Mouse (Mus musculus): ENCODE measurements at regions not wholly inside any gene's neighbourhood (a gene's known extent, or its start where the extent isn't known, plus 50 kb on each side); places are given as distances from the start of the nearest gene placed in this dataset.

GRCm38 (mm10) chr9:46702053-46702900, 296.3 kb upstream of the Gm4791 start:
- peak overlapping the region; percentile 70; the same call in 1 of the 2 replicates for H3K27ac ChIP-seq (ENCODE audit: low read depth, low read length)
- no peaks in the 10 kb centered on the region for H3K27me3 ChIP-seq (ENCODE audit: control insufficient read depth, insufficient read depth, low read length)
- H3K4me3 ChIP-seq (ENCODE audit: low read depth, low read length) = no peak overlapping the region
- H3K4me1 ChIP-seq (ENCODE audit: control insufficient read depth, insufficient read depth, low read length) = 0 out of 2 replicates have a peak, but pooled peaks cover 9% of the 10 kb centered on the region
- WGBS = 10% methylated on average over 16 of the region's 16 CpGs
- no peaks in the 10 kb centered on the region for H3K36me3 ChIP-seq (ENCODE audit: control insufficient read depth, insufficient read depth, low read length)
- no peak overlapping the region for H3K9ac ChIP-seq (replicated peaks; ENCODE audit: low read depth, low read length)
- H3K9me3 ChIP-seq (ENCODE audit: control insufficient read depth, low read length) = no peaks in the 10 kb centered on the region
- H3K4me2 ChIP-seq (ENCODE audit: low read depth, low read length) = peak overlapping the region; percentile 11; the same call in 1 of the 2 replicates
- no peak for ATAC-seq (ENCODE audit: low read depth)

DNA sequence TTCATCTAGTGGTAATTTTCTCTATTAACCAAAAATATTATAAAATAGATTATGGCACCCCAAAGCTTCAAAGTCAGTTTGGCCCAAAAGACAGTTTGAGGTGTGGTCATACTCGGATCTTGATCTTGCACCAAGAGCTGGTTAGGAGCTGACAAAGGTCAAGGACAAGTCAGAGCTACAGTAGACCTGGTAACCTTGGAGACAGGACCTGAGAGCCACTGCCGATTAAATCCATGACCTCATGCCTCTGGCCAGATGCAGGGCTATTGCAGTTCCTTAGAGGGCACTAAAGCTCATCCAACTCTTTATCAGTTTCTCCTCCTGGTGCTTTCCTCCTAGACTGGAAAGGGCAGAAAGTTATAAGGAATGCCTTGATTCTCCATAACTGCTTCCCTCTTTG, 302.4 kb upstream of the Gm4791 start:
- Histone ChIP-seq H3K4me3 (ENCODE audit: low read depth, low read length) (no peak overlapping the region), H3K4me1 (ENCODE audit: control insufficient read depth, insufficient read depth, low read length) (no peaks in the 10 kb centered on the region), H3K9me3 (ENCODE audit: control insufficient read depth, low read length) (no peaks in the 10 kb centered on the region), H3K9ac (replicated peaks; ENCODE audit: low read depth, low read length) (no peak overlapping the region), H3K4me2 (ENCODE audit: low read depth, low read length) (no peak overlapping the region), H3K36me3 (ENCODE audit: control insufficient read depth, insufficient read depth, low read length) (no peaks in the 10 kb centered on the region), H3K27me3 (ENCODE audit: control insufficient read depth, insufficient read depth, low read length) (no peaks in the 10 kb centered on the region), H3K27ac (ENCODE audit: low read depth, low read length) (no peak overlapping the region)
- ATAC-seq (ENCODE audit: low read depth) = no peak
- WGBS = 76% methylated on average over 2 of the region's 2 CpGs

DNA sequence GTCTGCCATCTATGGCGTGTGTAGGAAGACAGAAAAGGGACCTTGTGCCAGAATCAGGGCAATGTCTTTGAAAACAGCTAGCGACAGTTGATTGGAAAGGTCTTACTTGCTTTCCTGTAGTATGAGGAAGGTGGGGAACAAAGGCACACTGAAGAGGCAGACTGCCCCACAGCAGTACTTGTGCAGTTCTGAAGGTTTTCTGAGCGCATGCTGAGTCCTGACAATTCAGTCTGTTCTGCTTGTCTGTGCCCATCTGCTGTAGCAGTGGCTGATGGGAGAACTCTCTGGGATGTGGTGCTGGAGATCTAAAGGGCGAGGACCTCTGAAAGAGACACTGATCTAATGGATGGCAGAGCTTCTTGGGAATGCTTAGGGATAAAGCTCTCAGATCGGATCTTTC, 309.2 kb upstream of the Gm4791 start:
- H3K4me3 ChIP-seq (ENCODE audit: low read depth, low read length) = no peak overlapping the region
- H3K9ac ChIP-seq (replicated peaks; ENCODE audit: low read depth, low read length) = no peak overlapping the region
- 80% methylated on average over 5 of the region's 5 CpGs for WGBS
- no peaks in the 10 kb centered on the region for H3K9me3 ChIP-seq (ENCODE audit: control insufficient read depth, low read length)
- no peaks in the 10 kb centered on the region for H3K4me1 ChIP-seq (ENCODE audit: control insufficient read depth, insufficient read depth, low read length)
- H3K36me3 ChIP-seq (ENCODE audit: control insufficient read depth, insufficient read depth, low read length) = no peaks in the 10 kb centered on the region
- H3K27me3 ChIP-seq (ENCODE audit: control insufficient read depth, insufficient read depth, low read length) = no peaks in the 10 kb centered on the region
- no peak overlapping the region for H3K27ac ChIP-seq (ENCODE audit: low read depth, low read length)
- H3K4me2 ChIP-seq (ENCODE audit: low read depth, low read length) = no peak overlapping the region
- ATAC-seq (ENCODE audit: low read depth) = no peak

- Histone ChIP-seq H3K9ac (replicated peaks; ENCODE audit: low read depth, low read length) (no peak overlapping the region), H3K9me3 (ENCODE audit: control insufficient read depth, low read length) (no peaks in the 10 kb centered on the region), H3K27me3 (ENCODE audit: control insufficient read depth, insufficient read depth, low read length) (no peaks in the 10 kb centered on the region), H3K4me3 (ENCODE audit: low read depth, low read length) (no peak overlapping the region), H3K36me3 (ENCODE audit: control insufficient read depth, insufficient read depth, low read length) (no peaks in the 10 kb centered on the region), H3K4me2 (ENCODE audit: low read depth, low read length) (no peak overlapping the region), H3K4me1 (ENCODE audit: control insufficient read depth, insufficient read depth, low read length) (no peaks in the 10 kb centered on the region), H3K27ac (ENCODE audit: low read depth, low read length) (no peak overlapping the region)
- 0 out of 2 replicates have a peak, but pooled peaks have one; percentile 34 for ATAC-seq (ENCODE audit: low read depth)
- whole genome bisulfite sequencing = 42% methylated on average over 15 of the region's 15 CpGs
These were observed 314.3 kb upstream of the Gm4791 start for GRCm38 (mm10) chr9:46684113-46684850.

DNA sequence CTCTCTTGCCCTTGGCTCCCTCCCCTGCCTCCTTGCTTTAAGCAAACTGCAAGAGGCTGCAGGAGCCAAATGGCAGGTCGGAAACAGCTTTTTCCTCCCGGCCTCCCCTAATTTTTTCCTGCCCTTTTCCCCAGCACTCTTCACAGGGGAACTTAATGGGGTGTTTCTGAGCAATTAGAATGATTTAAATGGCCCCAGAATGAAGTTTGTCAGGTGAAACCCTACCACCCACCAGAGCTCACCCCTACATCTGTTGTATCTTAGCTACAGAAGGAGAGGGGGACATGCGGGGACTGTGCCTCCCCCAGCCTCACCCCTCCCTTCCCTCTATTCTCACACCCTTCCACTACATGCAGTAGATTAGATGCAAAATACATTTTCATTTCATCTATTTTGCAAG, 326.5 kb upstream of the Gm4791 start:
- no peaks in the 10 kb centered on the region for H3K27me3 ChIP-seq (ENCODE audit: control insufficient read depth, insufficient read depth, low read length)
- H3K9me3 ChIP-seq (ENCODE audit: control insufficient read depth, low read length) = no peaks in the 10 kb centered on the region
- WGBS = 40% methylated on average over 3 of the region's 3 CpGs
- H3K9ac ChIP-seq (replicated peaks; ENCODE audit: low read depth, low read length) = no peak overlapping the region
- no peaks in the 10 kb centered on the region for H3K4me1 ChIP-seq (ENCODE audit: control insufficient read depth, insufficient read depth, low read length)
- H3K27ac ChIP-seq (ENCODE audit: low read depth, low read length) = no peak overlapping the region
- H3K4me3 ChIP-seq (ENCODE audit: low read depth, low read length) = no peak overlapping the region
- no peak for ATAC-seq (ENCODE audit: low read depth)
- H3K36me3 ChIP-seq (ENCODE audit: control insufficient read depth, insufficient read depth, low read length) = no peaks in the 10 kb centered on the region
- H3K4me2 ChIP-seq (ENCODE audit: low read depth, low read length) = no peak overlapping the region

GRCm38 (mm10) chr9:46654422-46654821, 334.6 kb upstream of the 4931429L15Rik start:
- Histone ChIP-seq H3K27me3 (ENCODE audit: control insufficient read depth, insufficient read depth, low read length) (no peaks in the 10 kb centered on the region), H3K4me2 (ENCODE audit: low read depth, low read length) (no peak overlapping the region), H3K4me3 (ENCODE audit: low read depth, low read length) (no peak overlapping the region), H3K9me3 (ENCODE audit: control insufficient read depth, low read length) (no peaks in the 10 kb centered on the region), H3K36me3 (ENCODE audit: control insufficient read depth, insufficient read depth, low read length) (no peaks in the 10 kb centered on the region), H3K9ac (replicated peaks; ENCODE audit: low read depth, low read length) (no peak overlapping the region), H3K4me1 (ENCODE audit: control insufficient read depth, insufficient read depth, low read length) (no peaks in the 10 kb centered on the region), H3K27ac (ENCODE audit: low read depth, low read length) (no peak overlapping the region)
- 86% methylated on average over 8 of the region's 8 CpGs for WGBS
- ATAC-seq (ENCODE audit: low read depth) = no peak

DNA sequence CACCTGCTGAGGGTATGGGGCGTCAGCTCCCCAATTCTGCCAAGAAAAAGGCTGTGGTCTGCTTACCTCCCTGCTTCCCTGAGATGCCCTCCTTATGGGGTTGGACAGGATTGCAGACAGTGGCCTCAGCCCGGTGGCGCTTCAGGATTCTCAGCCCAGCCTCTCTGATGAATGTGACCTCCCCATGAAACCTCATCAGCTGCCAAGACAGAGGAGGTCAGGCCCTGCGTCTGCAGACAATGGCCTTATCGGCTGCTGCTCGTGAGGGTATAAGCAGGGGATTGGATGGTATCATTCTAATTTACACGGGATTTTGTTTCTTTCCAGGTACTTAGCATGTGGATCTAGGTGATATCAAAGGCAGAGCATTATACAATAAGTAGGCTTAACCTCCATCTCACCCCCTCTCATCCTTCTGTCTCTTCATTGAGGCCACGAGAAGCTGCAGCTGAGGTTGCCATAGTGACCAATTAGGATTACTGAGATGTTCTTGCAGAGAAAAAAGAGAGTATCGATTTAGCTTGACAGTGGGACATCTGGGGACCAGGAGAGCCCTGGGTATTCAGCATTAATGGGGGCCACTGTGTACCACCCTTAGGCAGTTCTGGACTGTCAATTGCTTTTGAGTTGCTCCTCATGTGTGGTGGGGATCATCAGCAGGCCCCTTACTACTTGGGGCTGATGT, 327.6 kb upstream of the 4931429L15Rik start:
- Histone ChIP-seq H3K36me3 (ENCODE audit: control insufficient read depth, insufficient read depth, low read length) (no peaks in the 10 kb centered on the region), H3K9me3 (ENCODE audit: control insufficient read depth, low read length) (no peaks in the 10 kb centered on the region), H3K4me3 (ENCODE audit: low read depth, low read length) (no peak overlapping the region), H3K4me2 (ENCODE audit: low read depth, low read length) (no peak overlapping the region), H3K27ac (ENCODE audit: low read depth, low read length) (no peak overlapping the region), H3K4me1 (ENCODE audit: control insufficient read depth, insufficient read depth, low read length) (no peaks in the 10 kb centered on the region), H3K27me3 (ENCODE audit: control insufficient read depth, insufficient read depth, low read length) (no peaks in the 10 kb centered on the region), H3K9ac (replicated peaks; ENCODE audit: low read depth, low read length) (no peak overlapping the region)
- WGBS = 39% methylated on average over 9 of the region's 9 CpGs
- ATAC-seq (ENCODE audit: low read depth) = no peak

- no peak overlapping the region for H3K9ac ChIP-seq (replicated peaks; ENCODE audit: low read depth, low read length)
- no peak for ATAC-seq (ENCODE audit: low read depth)
- 28% methylated on average over 7 of the region's 7 CpGs for WGBS
These were observed 325.7 kb upstream of the 4931429L15Rik start for GRCm38 (mm10) chr9:46645469-46645884.

GRCm38 (mm10) chr9:46643551-46643950, 323.8 kb upstream of the 4931429L15Rik start:
- no peak overlapping the region for H3K9ac ChIP-seq (replicated peaks; ENCODE audit: low read depth, low read length)
- H3K9me3 ChIP-seq (ENCODE audit: control insufficient read depth, low read length) = no peaks in the 10 kb centered on the region
- no peaks in the 10 kb centered on the region for H3K27me3 ChIP-seq (ENCODE audit: control insufficient read depth, insufficient read depth, low read length)
- H3K36me3 ChIP-seq (ENCODE audit: control insufficient read depth, insufficient read depth, low read length) = no peaks in the 10 kb centered on the region
- 56% methylated on average over 3 of the region's 3 CpGs for WGBS
- no peak overlapping the region for H3K4me3 ChIP-seq (ENCODE audit: low read depth, low read length)
- H3K4me1 ChIP-seq (ENCODE audit: control insufficient read depth, insufficient read depth, low read length) = no peaks in the 10 kb centered on the region
- H3K27ac ChIP-seq (ENCODE audit: low read depth, low read length) = no peak overlapping the region
- no peak overlapping the region for H3K4me2 ChIP-seq (ENCODE audit: low read depth, low read length)
- ATAC-seq (ENCODE audit: low read depth) = no peak

More at GRCm38 (mm10) chr9:46645469-46645884, 325.7 kb upstream of the 4931429L15Rik start:
- Histone ChIP-seq H3K36me3 (ENCODE audit: control insufficient read depth, insufficient read depth, low read length) (no peaks in the 10 kb centered on the region), H3K4me1 (ENCODE audit: control insufficient read depth, insufficient read depth, low read length) (no peaks in the 10 kb centered on the region), H3K9me3 (ENCODE audit: control insufficient read depth, low read length) (no peaks in the 10 kb centered on the region), H3K4me3 (ENCODE audit: low read depth, low read length) (no peak overlapping the region), H3K27ac (ENCODE audit: low read depth, low read length) (no peak overlapping the region), H3K27me3 (ENCODE audit: control insufficient read depth, insufficient read depth, low read length) (no peaks in the 10 kb centered on the region), H3K4me2 (ENCODE audit: low read depth, low read length) (no peak overlapping the region)

Data from neural tube, embryonic 14.5 days (tissue).